Mouse (Mus musculus): ENCODE data around the gene Cdca7. TPM values are rescaled to one million over a fixed set of nuclear protein-coding genes. Genes with fewer than 3 reads are reported as not detected.

Cdca7 gene
- polyA plus RNA-seq, 1 experiment from 2014 or later, result 172 TPM

- Histone ChIP-seq H3K27ac (ENCODE audit: low read depth, low read length) (no peak overlapping the region), H3K4me2 (no peak overlapping the region), H3K27me3 (ENCODE audit: control insufficient read depth, insufficient read depth, low read length) (peaks cover 5% of the 10 kb centered on the region; the same call in 1 of the 2 replicates), H3K4me1 (ENCODE audit: control insufficient read depth, insufficient read depth, low read length) (peaks cover 12% of the 10 kb centered on the region; the same call in 1 of the 2 replicates), H3K9ac (ENCODE audit: low read length) (no peak overlapping the region), H3K9me3 (ENCODE audit: control insufficient read depth, low read length) (no peaks in the 10 kb centered on the region), H3K4me3 (ENCODE audit: low read depth, low read length) (no peak overlapping the region), H3K36me3 (ENCODE audit: control insufficient read depth, insufficient read depth, low read length) (no peaks in the 10 kb centered on the region)
- DNase-seq (ENCODE audit: low spot score, missing footprints) (no peak), ATAC-seq (ENCODE audit: low FRiP score) (no peak)
- 94% methylated on average over 16 of the region's 16 CpGs for WGBS
Measured at GRCm38 (mm10) chr2:72502041-72502813, 26.3 kb downstream of the Cdca7 start.

DNA sequence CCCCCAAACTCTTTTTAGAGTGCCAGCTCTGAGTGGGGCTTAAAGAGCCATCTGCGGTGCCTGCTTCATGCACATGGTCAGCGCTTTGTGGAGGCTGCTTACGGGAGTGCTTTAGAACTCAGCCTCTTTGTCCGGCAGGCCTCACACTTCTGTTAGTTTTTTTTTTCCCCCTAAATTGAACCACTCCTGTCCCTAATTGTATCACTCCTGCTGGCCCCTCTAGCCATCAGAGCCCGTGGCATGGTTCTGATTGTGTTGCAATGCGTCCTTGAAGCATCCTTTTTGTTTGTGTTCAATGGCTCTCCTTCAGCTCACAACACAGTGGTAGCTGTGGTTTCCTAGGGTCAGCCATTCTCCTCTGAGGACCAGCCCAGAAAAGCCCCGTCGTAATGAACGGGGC lies 27.7 kb downstream of the Cdca7 start:
- Histone ChIP-seq H3K9ac (ENCODE audit: low read length) (no peak overlapping the region), H3K4me2 (no peak overlapping the region), H3K4me3 (ENCODE audit: low read depth, low read length) (no peak overlapping the region), H3K36me3 (ENCODE audit: control insufficient read depth, insufficient read depth, low read length) (no peaks in the 10 kb centered on the region), H3K27me3 (ENCODE audit: control insufficient read depth, insufficient read depth, low read length) (peaks cover 5% of the 10 kb centered on the region; the same call in 1 of the 2 replicates), H3K9me3 (ENCODE audit: control insufficient read depth, low read length) (no peaks in the 10 kb centered on the region), H3K4me1 (ENCODE audit: control insufficient read depth, insufficient read depth, low read length) (peaks cover 12% of the 10 kb centered on the region; the same call in 1 of the 2 replicates), H3K27ac (ENCODE audit: low read depth, low read length) (no peak overlapping the region)
- 35% methylated on average over 9 of the region's 9 CpGs for WGBS
- DNase-seq (ENCODE audit: low spot score, missing footprints), result no peak
- ATAC-seq (ENCODE audit: low FRiP score), result no peak

DNA sequence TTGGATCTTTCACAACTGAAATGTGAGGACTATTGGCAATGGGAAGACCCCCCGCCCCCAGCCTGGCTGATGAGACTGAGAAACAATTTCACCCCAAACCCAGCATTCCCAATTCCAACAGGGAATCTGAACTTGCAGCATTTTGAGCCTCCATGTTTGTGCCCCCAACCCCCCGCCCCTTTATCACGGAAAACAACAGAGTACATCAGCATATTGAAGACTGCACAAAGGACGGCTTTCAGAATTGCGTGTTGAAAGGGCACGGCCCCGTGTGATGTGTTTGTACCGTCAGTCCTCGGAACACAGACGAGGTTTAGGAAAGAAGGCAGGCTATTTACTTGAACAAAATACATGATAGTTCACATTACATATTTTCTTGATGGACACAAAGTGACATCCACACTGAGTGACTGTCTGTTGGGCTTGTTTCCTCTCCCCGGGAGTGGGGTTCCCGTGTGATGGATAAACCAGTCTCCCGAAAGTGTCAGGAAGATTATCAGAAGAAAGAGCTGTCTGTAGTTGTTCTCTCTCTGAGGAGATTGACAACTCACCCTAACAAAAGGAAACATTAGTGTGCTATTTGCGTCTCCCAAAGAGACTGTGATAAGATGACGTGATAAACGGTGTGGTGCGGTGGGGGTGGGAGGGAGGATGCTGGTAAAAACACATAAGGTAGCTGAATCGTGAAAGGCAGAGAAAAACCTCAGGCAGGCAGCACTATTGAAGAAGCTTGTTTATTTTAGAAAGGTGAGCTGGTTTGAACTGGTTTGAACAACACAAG lies 32.1 kb downstream of the Cdca7 start:
- Histone ChIP-seq H3K4me2 (no peak overlapping the region), H3K4me3 (ENCODE audit: low read depth, low read length) (no peak overlapping the region), H3K9me3 (ENCODE audit: control insufficient read depth, low read length) (no peaks in the 10 kb centered on the region), H3K4me1 (ENCODE audit: control insufficient read depth, insufficient read depth, low read length) (no peaks in the 10 kb centered on the region), H3K27ac (ENCODE audit: low read depth, low read length) (no peak overlapping the region), H3K27me3 (ENCODE audit: control insufficient read depth, insufficient read depth, low read length) (no peaks in the 10 kb centered on the region; the same call in 1 of the 2 replicates), H3K9ac (ENCODE audit: low read length) (no peak overlapping the region), H3K36me3 (ENCODE audit: control insufficient read depth, insufficient read depth, low read length) (no peaks in the 10 kb centered on the region)
- 61% methylated on average over 18 of the region's 18 CpGs for WGBS
- ATAC-seq (ENCODE audit: low FRiP score) (no peak), DNase-seq (ENCODE audit: low spot score, missing footprints) (no peak)

DNA sequence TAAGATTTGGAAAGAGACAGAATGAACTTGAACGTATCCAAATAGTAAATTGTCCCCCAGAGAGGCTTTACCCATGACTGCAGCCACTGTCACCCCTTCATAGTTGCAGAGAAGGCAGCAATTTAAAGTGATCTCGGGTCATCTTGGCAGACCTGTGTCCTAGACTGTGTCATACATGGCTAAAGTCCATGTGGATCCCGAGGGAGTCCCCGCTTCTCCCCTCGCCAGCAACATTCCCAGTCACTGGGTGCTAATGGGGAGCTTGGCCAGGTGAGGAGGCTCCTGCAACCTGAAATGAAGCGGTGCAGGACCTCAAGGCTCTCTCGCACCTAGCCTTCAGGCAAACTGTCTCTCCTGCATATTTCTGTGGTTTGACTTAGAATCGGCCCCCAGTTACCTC lies 32.9 kb downstream of the Cdca7 start:
- H3K27me3 ChIP-seq (ENCODE audit: control insufficient read depth, insufficient read depth, low read length), result no peaks in the 10 kb centered on the region
- H3K4me3 ChIP-seq (ENCODE audit: low read depth, low read length), result no peak overlapping the region
- H3K4me2 ChIP-seq, result no peak overlapping the region
- WGBS, result 89% methylated on average over 8 of the region's 8 CpGs
- H3K36me3 ChIP-seq (ENCODE audit: control insufficient read depth, insufficient read depth, low read length), result no peaks in the 10 kb centered on the region
- H3K9ac ChIP-seq (ENCODE audit: low read length), result no peak overlapping the region
- H3K9me3 ChIP-seq (ENCODE audit: control insufficient read depth, low read length), result no peaks in the 10 kb centered on the region
- ATAC-seq (ENCODE audit: low FRiP score), result no peak
- H3K4me1 ChIP-seq (ENCODE audit: control insufficient read depth, insufficient read depth, low read length), result no peaks in the 10 kb centered on the region
- no peak overlapping the region for H3K27ac ChIP-seq (ENCODE audit: low read depth, low read length)
- DNase-seq (ENCODE audit: low spot score, missing footprints), result no peak

DNA sequence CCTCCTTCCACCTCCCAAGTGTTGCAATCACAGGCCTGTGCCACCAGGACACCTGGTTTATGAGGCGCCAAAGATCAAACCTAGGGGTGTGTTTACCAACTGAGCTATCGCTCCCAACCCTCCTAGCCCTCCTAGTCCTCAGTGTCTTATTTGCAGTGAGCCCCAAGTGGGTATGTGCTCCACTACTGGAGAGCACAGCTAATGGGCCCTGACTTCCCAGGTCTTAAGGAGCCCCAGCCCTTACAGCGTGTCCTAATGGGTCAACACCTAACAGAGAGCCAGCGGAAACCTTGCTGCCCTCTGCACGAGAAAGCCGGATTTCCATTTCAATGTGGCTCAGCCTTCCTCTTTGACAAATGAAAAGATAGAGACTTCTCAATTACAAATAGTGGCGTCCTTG lies 39.6 kb downstream of the Cdca7 start:
- H3K4me1 ChIP-seq (ENCODE audit: control insufficient read depth, insufficient read depth, low read length), result peaks cover 7% of the 10 kb centered on the region
- no peaks in the 10 kb centered on the region for H3K9me3 ChIP-seq (ENCODE audit: control insufficient read depth, low read length)
- peak; percentile 38; the same call in 1 of the 2 replicates for ATAC-seq (ENCODE audit: low FRiP score)
- H3K27ac ChIP-seq (ENCODE audit: low read depth, low read length), result no peak overlapping the region
- WGBS, result 15% methylated on average over 7 of the region's 7 CpGs
- no peak overlapping the region for H3K4me2 ChIP-seq
- H3K4me3 ChIP-seq (ENCODE audit: low read depth, low read length), result no peak overlapping the region
- H3K9ac ChIP-seq (ENCODE audit: low read length), result no peak overlapping the region
- no peaks in the 10 kb centered on the region for H3K36me3 ChIP-seq (ENCODE audit: control insufficient read depth, insufficient read depth, low read length)
- DNase-seq (ENCODE audit: low spot score, missing footprints), result no peak
- peaks cover 48% of the 10 kb centered on the region for H3K27me3 ChIP-seq (ENCODE audit: control insufficient read depth, insufficient read depth, low read length)

GRCm38 (mm10) chr2:72515971-72516719 lies 40.2 kb downstream of the Cdca7 start:
- WGBS, result 14% methylated on average over 17 of the region's 17 CpGs
- Histone ChIP-seq H3K4me2 (peak overlapping the region; percentile 4; the same call in 1 of the 2 replicates), H3K4me1 (ENCODE audit: control insufficient read depth, insufficient read depth, low read length) (peaks cover 7% of the 10 kb centered on the region), H3K27ac (ENCODE audit: low read depth, low read length) (no peak overlapping the region), H3K36me3 (ENCODE audit: control insufficient read depth, insufficient read depth, low read length) (no peaks in the 10 kb centered on the region), H3K9ac (ENCODE audit: low read length) (no peak overlapping the region), H3K9me3 (ENCODE audit: control insufficient read depth, low read length) (no peaks in the 10 kb centered on the region), H3K27me3 (ENCODE audit: control insufficient read depth, insufficient read depth, low read length) (peaks cover 54% of the 10 kb centered on the region), H3K4me3 (ENCODE audit: low read depth, low read length) (no peak overlapping the region)
- ATAC-seq (ENCODE audit: low FRiP score), result peak; percentile 77
- DNase-seq (ENCODE audit: low spot score, missing footprints), result peak; percentile 98

GRCm38 (mm10) chr2:72516720-72517089 lies 40.7 kb downstream of the Cdca7 start:
- ATAC-seq (ENCODE audit: low FRiP score), result no peak
- Histone ChIP-seq H3K27ac (ENCODE audit: low read depth, low read length) (no peak overlapping the region), H3K9me3 (ENCODE audit: control insufficient read depth, low read length) (no peaks in the 10 kb centered on the region), H3K36me3 (ENCODE audit: control insufficient read depth, insufficient read depth, low read length) (no peaks in the 10 kb centered on the region), H3K4me2 (no peak overlapping the region), H3K27me3 (ENCODE audit: control insufficient read depth, insufficient read depth, low read length) (peaks cover 56% of the 10 kb centered on the region), H3K4me1 (ENCODE audit: control insufficient read depth, insufficient read depth, low read length) (peaks cover 7% of the 10 kb centered on the region), H3K4me3 (ENCODE audit: low read depth, low read length) (no peak overlapping the region), H3K9ac (ENCODE audit: low read length) (no peak overlapping the region)
- DNase-seq (ENCODE audit: low spot score, missing footprints), result no peak
- 27% methylated on average over 8 of the region's 8 CpGs for WGBS

DNA sequence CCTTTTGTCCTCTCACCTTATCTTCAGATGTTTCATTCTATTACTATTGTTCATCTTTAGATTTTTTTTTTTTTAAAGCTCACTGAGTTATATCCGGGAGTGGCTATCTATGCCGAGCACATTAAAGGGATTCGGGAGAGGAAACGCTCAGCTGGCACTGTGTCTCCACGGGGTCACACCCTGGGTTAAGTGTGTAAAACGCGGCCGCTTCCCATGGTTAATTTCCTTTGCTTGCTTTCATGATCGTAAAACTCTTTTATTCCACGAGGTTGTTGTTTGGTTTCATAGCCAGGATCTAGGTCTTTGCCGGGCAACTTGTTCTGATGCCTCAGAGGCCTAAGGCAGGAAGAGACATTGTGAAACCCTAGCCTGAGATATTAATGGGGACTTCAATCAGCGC lies 48.1 kb downstream of the Cdca7 start:
- no peaks in the 10 kb centered on the region for H3K9me3 ChIP-seq (ENCODE audit: control insufficient read depth, low read length)
- 75% methylated on average over 12 of the region's 12 CpGs for WGBS
- H3K9ac ChIP-seq (ENCODE audit: low read length), result no peak overlapping the region
- no peak for DNase-seq (ENCODE audit: low spot score, missing footprints)
- no peak overlapping the region for H3K4me2 ChIP-seq
- no peak overlapping the region for H3K27ac ChIP-seq (ENCODE audit: low read depth, low read length)
- H3K4me3 ChIP-seq (ENCODE audit: low read depth, low read length), result no peak overlapping the region
- H3K27me3 ChIP-seq (ENCODE audit: control insufficient read depth, insufficient read depth, low read length), result peaks cover 92% of the 10 kb centered on the region
- no peak for ATAC-seq (ENCODE audit: low FRiP score)
- H3K36me3 ChIP-seq (ENCODE audit: control insufficient read depth, insufficient read depth, low read length), result no peaks in the 10 kb centered on the region
- no peaks in the 10 kb centered on the region; the same call in 1 of the 2 replicates for H3K4me1 ChIP-seq (ENCODE audit: control insufficient read depth, insufficient read depth, low read length)

Measured in midbrain, embryonic 11.5 days (tissue).